Mouse (Mus musculus) right cerebral cortex, postnatal 4 days (tissue): ENCODE measurements at regions not wholly inside any gene's neighbourhood (a gene's known extent, or its start where the extent isn't known, plus 50 kb on each side); places are given as distances from the start of the nearest gene placed in this dataset.

Experiments
- DNase-seq: peaks from one replicate; pipeline ENCODE4 v3.0.0-alpha.2; 2022

DNA sequence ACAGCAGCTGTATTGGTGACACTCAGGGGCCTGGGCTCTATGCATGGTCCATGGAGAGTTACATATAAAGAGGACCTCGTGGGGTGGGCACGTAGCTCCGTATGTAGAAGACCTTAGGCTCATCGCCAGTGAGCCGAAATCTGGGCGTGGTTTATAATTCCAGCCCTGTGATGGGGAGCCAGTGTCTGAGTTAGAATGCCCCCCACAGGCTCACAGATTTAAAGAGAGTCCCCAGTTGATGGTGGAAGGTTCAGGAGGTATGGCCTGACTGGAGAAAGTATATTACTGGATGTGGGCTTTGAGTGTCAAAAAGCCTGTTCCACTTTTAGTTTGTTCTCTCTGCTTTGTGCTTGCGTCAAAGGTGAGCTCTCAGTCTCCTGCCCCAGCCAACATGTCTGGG is 54.8 kb downstream of the 1700122O11Rik start:
- DNase-seq, result no peak

DNA sequence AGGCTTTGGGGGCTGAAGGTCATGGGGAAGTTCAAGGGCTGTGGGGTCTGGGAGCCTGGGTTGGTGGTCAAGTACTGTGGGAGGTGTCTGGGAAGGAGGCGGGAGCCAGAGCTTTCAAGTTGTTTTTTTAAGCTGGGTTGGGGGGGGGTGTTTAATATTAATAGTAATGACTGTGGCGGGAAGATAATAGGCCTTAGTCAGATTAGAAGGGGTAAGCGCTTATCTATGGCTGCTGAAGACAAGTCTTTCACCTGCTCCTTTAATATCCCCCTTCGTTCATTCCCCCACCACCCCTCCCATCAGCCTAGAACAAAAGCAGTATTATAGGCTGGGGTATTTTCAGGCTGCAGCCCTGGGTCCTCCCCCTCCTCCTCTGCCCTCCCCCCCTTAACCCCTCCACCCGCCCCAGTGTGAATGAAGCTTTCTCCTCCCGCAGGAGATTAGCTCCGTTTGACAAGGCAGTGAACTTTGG is 56.5 kb downstream of the 1700122O11Rik start:
- no peak for DNase-seq

DNA sequence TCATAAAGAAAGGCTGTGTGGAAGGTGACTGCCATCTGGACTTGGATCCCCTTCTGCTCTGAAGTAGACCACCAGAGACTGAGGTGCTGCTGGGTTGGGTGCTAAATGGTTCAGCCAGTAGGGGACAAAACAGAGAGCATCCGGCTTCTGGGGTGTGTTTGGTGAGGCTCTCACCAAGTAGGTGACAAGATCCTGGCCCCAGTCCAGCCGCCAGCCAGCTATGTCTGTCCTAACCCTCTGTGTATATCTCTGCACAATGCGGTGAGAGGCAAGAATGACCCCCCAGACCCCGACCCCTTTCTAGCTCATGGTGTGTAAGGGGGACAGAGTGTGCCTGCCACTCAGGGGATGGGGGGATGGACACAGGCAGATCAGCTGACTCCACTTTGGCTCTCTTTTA is 54.8 kb upstream of the Foxp4 start:
- DNase-seq, result no peak

- DNase-seq, result no peak
These were observed 54.1 kb upstream of the Foxp4 start for GRCm38 (mm10) chr17:47978404-47979030.

GRCm38 (mm10) chr17:47978001-47978400 is 53.6 kb upstream of the Foxp4 start:
- DNase-seq, result no peak

DNA sequence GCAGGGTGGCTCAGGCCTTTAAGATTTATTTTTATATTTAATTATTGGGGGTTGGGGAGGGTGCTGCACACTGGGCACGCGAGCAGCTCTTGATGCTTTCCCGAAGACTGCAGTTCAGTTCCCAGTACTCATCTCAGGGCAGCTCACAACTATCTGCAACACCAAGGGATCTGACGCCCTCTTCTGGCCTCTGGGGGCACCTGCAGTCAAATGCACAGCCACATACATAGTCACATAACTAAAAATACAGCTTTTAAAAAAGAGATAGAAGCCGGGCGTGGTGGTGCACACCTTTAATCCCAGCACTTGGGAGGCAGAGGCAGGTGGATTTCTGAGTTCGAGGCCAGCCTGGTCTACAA is 52.5 kb upstream of the Foxp4 start:
- no peak for DNase-seq

DNA sequence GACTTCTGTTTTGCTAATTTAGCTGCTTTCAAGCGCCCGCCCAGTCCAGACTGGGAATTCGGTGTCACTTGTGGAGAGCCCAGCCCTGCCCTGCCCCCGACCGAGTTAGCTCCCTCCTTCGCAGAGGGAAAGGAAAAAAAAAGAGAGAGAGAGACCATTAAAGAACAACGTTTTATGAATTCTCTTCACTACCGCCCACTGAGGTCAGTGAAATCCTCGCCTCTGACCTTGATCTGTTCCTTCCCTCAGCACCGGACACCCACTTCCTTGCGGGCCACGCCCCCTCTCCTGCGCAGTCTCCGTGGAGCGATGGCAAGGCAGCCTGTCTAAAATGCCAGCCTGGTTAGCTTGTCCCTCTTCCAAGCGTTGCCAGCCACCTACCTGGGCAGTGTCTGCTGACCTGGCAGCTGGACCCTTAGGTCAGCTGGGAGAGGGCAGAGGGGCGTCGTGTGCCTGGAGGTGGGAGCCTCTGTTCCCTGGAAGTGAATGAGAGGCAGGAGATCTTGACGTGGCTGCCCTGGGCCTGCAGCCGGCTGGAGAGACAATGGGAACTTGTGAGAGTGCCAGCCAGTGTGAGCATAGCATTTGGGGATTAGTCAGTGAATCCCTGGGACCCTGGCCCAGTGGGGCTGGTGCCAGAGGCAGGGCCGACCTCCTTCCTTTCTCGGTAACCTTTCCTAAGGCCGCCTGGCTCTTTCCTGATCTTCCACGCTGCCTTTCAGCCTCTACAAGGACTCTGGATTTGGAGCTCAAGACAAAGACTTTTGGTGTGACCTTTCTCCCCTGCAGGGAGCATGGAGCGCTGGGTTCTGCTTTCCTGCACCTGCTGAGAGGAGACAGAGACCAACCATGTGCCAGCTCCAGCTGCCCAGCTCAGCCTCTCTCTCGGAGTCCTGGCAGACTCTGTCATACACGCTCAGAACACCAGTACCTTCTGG is 51.9 kb upstream of the Foxp4 start:
- DNase-seq, result peak; percentile 40

DNA sequence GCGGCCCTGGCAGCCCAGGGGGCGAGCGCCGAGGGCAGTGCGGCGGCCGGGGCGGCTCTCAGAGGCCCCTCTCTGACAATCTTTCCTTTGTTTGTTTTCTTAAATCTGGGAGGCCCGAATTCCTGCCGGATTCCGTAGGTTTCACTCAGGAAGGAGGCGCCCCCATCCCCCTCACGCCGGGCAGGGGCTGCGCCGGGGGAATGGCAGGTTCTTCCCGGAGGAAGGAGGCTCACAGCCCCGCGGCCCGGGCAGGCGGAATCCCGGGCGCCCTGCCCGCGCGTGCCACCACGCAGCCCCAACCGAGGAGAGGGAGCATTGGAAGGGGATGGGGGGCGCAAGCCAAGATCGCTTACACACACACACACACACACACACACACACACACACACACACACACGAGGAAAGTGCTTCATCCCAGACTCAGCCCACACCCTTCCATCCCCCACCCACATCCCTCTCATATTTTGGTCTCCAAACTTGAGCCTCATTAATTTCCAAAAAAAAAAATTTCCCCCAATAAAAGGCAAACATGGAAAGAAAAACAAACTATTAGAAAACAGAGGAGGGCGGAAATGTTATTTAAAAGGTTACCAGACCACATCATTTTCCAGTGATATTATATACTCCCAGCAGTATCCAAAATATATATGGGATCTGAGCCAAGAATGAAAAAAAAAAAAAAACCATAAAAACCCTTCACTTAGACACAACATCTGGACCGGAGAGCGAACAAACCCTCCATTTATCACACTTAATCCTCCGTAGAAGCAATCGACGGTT is 51.0 kb upstream of the Foxp4 start:
- DNase-seq, result peak; percentile 53

GRCm38 (mm10) chr17:47974503-47974902 is 50.1 kb upstream of the Foxp4 start:
- DNase-seq, result no peak
